Mouse (Mus musculus) spleen, postnatal 10 days (tissue): ENCODE results near the gene Erfe.

ENCODE experiments used
- DNase-seq, 2 experiments: peaks; one replicate each; pipeline ENCODE4 v3.0.0; 2021 to 2022; ENCODE audit warnings: low spot score in 2 of 2

Gene Erfe

DNA sequence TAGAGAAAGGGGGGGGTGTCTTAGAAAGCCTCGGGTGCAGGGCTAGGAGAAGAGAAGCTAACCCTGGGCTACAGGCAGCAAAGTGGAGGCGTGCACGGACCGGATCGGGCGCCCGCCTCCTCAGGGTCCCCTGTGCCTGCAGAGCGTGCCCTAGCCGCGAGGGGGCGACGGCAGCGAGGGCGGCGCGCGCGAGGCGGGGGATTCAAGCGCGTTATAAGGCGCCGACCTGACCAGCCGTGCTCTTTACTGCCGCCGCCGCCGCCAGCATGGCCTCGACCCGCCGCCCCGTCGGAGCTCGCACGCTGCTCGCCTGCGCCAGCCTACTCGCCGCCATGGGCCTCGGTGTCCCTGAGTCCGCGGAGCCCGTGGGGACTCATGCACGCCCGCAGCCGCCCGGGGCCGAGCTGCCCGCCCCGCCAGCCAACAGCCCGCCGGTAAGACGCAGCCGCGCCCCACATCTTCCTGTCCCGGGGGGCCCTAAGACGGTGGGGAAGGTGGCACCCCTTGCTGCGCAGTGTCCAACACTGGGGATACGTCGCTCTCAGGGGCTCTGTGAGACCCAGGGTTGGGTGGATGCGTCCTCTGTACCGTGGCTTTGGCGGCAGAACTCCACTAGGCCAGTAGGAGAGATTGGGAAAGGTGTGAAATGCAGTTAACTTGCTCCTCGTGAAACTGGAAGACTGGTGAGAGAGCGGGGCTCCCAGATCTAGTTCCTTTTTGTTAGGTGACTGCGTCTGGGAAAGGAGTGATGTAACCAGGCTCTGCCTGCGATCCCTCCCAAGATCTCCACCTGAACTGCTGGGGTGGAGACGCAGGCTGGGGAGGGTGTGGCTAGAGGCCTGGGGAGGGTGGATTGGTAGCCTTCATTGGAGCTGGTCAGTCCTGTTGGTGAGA lies at the start of gene Erfe:
Gene Erfe, plus strand, starts transcription at position 216 of the 894 bp plus-strand sequence.
- DNase-seq, result peak; percentile 89 to 90

DNA sequence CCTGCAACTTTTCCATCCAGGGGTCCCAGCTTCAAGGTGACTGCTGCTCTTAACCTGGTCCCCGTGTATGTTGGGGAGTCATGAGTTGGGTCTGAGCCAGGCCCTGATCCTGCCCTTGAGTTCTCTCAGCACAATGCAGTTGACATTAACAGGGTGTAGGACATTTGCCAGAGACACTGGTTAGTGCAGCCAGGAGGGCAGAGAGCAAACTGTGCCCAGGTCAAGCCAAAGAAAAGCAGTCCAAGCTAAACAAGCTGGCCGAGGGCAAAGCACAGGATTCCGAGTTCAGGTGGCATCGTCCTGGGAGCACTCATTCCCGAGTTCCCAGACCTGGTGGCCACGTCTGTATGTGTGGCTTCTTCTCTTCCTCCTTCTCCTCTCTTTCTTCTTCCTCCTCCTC lies 48.6 kb upstream of the Erfe start:
- DNase-seq, result no peak

DNA sequence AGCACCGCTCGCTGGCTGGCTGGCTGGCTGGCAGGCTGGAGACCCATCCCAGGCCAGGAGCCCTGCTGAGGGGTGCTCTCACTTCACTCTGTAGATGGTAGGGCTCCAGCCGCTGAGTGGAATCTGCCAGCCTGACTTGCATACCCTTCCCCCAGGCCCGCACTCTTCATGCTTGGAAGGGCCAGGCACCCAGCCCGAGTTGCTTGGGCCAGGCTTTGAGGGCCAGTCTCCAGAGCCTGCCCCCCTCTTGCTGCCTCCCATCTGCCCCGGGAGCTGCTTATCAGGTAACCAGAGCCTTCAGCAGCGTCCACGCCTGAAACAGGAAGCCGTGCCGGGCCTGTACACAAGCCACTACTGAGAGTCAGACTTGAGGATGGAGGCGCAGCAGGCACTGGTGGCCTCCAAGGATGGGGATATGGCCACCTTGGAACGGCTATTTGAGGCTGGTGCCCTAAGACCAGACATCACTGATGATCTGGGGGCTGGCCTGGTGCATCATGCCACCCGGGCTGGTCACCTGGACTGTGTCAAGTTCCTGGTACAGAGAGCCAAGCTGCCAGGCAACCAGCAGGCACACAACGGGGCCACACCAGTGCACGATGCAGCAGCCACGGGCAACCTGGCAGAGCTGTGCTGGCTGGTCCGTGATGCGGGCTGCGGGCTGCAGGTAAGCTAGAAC lies 44.3 kb upstream of the Erfe start, which contains the start of gene Espnl:
Gene Espnl, plus strand, starts transcription at position 316 of the 679 bp plus-strand sequence.
- peak in 1 of 2 experiments; percentile 43 for DNase-seq

DNA sequence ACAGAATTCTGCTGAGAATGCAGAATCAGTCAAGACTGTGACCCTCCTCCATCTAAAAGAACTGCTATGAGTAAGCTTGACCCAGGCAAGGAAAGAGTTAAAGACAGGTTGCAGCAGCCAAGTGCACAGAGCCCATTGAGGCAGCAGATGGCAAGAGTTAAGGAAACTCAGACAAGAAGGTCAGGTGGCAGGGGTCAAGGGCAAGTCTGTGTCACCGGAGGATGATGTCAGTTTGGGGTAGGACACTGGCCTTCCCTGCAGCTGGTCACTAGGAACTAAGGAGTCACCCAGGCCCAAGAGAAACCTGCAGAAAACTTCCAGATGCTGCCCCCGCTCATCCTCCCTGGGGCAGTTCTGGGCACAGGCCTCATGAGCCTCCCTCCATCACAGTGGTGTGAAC lies 41.6 kb upstream of the Erfe start:
- no peak for DNase-seq

DNA sequence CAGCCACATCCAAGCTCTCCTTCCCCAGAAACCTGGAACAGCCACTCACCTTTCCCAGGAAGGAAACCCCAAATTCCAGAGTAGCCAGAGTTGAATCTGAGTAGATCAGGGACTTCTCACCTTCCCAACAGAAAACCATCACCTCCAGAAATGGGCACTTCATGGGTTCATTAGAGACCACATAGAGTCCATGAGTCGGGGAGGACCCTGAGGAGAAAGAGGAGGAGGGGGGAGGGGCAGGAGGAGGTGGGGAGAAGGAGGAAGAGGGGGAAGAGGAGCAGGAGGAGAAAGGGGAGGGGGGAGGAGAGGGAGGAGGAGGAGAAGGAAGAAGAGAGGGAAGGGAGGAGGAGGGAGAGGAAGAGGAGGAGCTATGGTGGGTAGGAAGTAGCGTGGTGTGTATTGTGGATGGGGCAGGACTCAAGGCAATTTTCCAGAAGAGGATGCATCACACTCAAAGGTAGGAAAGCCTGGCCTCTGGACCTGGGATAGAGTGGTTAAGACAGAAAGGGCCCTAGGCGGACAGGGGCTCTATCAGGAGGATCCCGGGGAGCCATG lies 40.7 kb upstream of the Erfe start:
- no peak for DNase-seq

DNA sequence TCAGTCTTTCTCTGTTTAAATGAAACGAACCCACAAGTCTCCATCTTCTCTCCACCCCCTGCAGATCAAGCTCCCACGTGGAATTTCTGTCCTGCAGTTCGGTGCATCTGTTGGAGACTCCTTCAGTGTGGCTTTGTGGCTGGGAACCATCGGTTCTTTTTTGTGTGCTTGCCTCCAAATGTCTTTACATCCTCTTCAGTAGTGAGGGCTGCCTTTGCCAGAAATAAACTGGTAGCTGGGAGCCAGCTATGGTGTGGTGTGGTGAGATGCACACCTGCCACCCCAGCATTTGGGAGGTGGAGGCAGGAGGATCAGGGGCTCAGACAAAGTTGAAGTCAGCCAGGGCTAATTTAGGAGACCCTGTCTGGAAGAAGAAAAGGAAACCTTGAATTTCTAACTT lies 34.1 kb upstream of the Erfe start:
- DNase-seq, result no peak

DNA sequence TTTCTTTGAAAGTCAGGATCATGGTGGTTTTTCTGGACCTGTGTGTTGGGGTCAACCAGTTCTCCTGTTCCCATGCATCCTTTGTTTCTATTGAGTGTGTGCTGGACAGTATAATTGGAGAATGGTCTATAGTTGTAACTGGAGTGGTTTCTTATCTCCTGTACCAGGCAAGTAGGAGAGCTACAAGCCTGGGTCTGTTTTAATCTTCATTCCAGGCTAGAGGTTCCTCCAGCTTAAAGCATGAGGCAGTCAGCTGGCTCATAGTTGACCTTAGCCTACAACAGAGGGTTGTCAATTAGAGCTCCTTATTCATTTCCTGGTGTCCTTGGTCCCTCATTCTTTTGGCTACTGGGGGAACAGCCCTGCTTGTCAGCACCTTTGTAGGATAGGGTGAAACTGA lies 32.6 kb upstream of the Erfe start:
- DNase-seq, result no peak

DNA sequence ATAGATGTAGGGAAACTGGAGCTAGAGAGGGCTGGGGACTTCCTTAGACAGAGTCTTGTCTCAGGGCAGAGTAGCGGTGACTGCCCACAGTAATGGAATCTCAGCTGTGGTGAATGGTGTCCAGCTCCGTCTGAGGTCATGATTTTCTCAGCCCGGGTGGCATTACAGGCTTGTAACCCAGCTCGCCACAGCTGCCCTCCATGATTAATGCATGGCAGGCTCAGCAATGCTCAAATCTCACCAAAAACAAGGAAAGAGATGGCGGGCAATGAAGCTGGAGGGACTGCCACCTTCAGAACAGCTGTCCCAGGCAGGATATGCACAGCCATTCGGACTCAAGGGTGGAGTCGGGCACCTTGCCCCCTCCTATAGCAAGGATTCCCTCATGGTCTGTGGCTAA lies 28.9 kb upstream of the Erfe start:
- DNase-seq, result no peak

DNA sequence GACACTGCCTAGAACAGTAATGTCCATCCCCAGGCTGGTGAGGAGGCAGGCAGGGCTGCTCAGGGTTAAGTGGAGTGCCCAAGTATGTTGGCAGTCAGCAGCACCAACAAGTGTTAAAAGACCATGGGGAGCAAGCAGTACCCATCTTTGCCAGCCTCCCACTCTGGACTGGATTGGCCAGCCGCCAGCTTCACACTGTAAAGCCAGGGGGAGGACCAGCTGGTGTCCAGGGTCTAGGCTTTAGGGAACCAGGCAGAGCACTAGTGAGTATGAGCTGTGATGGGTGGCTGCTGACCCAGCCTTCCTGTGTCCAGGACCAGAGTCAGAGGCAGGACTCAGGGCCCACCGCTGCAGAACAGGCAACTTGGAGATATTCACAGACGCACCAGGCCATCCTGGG lies 22.2 kb upstream of the Erfe start:
- DNase-seq, result no peak

DNA sequence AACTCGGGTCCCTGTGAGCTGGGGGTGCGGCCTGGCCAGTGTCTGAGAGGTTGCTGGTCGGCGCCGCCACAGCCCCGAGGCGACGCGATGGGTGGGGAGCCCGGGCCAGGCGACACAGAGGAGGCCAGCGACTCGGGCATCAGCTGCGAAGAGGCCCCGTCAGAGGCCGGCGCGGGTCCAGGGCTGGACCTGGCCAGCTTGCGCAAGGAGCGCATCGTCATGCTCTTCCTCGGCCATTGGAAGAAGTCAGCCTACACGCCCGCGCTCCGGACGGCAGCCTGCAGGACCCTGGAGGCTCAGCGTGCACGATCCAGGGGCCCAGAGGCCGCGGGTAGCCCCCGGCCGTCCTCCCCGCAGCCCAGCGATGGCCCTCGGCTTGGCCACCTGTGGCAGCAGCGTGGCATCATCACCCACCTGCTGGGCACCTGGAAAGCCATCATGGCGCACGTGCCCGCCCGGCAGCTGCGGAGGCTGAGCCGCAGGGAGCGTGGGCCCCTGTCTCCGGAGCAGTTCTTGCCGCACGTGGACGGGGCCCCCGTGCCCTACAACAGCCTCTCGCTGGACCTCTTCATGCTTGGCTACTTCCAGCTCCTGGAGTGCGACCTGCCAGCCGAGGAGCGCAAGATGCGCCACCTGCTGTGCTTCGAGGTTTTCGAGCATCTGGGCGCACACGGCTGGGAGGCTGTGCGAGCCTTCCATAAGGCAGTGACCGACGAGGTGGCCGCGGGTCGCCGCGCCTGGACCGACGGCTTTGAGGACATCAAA lies 21.1 kb upstream of the Erfe start:
- no peak for DNase-seq

DNA sequence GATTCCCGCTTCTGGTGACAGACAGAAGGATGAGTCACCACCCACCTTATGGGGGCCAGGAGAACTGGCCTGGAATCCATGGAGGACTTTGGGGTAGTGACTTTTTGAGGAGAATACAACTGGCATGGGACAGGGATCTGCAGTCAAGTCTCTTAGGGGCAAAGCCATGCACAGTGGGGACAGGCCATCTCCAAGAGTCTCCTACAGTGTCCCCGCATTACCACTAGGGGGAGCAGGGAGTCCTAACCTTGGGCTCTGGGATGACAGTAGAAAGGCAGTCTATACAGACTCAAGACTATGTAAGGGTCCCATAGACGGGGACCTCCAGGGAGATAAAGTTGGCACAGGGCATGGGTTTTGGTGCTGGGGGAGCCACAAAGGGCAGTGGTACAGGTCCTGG lies 19.3 kb upstream of the Erfe start:
- peak; percentile 50 to 74 for DNase-seq

DNA sequence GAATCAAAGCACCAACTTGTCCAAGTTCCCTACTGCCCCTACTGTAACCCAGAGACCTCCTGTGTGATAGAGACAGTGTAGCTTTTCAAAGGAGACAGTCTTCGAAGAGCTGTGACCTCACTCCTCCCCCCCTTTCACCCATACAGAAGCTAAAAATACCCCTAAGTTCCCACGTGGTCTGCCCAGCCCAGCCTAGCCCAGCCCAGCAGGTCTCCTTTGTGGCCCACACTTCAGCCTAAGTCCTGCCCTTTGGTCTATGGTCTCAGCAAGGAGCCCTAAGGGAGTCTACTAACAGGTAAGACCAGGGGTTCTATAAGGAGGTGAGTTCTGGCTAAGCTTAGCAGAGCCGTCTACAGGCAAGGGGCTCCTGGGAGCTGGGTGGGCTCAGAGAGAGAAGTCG lies 15.4 kb upstream of the Erfe start, which contains the start of gene Klhl30:
Gene Klhl30, plus strand, starts transcription at position 176 of the 400 bp plus-strand sequence.
- DNase-seq, result no peak

DNA sequence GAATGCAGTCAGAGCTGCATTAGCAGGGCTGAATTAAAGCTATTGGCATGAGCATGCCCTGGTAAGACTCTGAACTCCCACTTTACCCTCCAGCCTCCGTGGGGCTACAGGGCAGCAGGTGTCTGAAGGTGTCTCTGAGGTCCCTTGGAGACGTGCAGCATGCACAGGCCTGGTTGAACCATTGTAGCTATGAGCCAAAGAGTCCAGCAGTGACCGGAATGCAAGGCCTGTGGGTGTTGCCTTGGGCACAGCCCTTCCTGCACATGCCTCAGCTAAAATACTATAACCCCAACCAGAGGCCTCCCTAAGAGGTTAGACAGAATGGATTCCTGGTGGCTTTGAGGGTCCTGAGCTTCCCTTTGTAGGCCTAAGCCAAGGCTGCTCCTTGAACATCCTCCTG lies 15.0 kb upstream of the Erfe start:
- DNase-seq, result no peak

DNA sequence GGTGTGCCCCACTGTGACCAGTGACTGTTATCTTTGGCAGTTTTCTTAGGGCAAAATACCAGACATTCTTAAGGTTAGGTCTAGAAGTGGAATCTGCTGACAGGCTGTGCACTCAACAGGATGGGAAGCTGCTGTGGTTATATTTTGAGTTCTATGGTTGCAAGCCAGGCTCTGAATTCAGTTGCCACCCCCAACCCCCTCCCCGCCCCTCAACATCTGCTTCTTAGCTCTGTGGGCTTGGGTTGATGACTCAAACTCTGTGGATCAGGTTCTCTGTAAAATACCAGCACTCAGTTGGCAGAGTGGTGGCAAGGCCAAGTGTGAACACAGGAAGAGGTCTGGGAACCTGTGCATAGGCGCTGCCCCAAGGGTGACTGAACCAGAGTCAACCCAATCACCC lies 14.0 kb upstream of the Erfe start:
- no peak for DNase-seq

DNA sequence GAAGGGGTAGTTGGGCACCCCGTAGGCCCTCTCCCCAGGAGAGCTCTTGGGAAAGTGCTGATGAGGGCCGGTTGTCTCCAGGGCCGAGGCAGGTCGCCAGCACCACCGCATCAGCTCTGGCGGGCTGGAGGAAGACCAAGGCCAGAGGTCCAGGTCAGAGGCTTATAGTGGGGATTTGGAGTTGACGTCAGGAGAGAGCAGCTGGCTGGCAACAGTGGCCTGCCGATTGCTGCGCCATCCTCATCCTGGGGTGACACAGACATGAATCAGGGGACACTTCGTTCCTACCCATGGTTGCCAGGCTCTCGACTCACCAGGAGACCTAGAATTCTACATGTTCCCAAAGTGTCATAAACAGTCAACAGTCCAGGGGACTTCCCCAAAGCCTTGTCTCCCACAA lies 10.1 kb upstream of the Erfe start:
- DNase-seq, result no peak

DNA sequence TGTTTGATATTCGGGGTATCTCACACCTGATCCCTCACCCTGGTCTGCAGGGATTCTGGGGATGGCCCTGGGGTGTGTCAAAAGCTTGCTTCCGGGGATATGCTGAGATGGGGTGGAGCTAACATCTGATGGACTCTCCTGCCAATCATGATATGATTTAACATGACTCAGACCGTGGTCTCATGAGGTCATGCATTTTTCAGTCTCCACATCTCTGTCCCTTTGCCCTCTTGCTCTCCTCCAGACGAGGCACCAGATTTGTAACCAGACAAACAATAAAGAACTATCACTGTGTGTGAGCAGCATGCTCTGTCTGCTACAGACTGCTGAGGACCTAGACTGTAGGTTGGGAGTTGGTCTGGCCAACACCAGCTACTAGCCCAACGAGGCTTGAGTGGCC lies 4.1 kb upstream of the Erfe start:
- no peak for DNase-seq

DNA sequence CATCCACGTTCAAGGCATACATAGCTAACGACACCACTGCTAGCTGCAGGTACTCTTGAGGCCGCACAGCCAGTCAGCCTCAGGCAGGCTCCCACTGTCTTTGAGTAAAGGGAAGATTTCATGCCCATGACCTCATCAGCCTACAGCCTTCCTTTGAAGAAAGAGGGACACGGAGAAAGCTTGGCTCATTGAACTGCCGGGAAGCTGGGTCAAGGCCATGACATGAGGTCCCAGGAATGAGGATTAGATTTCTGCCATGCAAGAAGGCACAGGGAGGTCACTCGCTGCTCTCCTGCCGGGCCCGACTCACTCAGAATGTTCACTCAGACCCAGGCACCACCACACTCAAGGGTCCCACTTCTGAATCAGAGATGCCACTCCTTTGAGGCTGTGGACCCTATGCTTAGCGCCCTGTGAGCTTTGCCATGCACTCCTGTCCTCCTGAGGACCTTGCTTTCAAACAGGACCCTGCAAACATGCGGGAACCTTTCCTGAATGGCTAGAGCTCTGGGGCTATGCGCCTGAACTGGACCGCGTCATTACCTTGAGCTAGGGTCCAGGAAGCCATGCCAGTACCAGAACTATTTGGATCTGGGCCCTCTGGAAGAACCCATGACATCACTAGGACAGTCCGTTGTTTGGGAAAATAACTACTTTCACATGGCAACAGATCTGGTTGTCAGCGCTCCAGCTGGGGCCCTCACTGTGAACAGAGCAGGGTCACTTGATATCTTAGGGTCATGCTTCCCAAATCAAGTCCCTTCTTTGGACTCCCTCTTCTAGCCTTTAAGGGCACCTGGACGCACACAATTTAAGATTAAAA lies 1.2 kb upstream of the Erfe start:
- DNase-seq, result no peak

DNA sequence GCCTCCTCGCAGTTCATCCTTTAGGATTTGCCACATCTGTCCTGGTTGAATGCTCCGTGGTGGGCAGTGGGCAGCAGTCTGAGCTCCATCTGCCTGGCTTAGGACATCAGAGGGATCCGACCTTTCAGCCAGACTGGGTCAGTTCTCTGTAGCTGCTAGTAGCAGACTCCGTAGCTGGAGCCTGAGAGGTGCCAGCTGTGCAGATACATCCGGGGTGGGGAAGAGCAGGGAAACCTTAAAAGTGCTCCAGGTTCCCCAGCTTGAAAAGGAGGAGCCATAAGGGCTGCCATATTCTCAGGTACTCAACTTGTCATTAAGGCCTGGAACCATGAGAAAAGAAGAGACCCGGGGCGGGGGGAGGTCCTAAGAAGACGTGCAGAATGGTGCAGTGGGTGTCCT lies 415 bp upstream of the Erfe start:
- DNase-seq, result no peak

DNA sequence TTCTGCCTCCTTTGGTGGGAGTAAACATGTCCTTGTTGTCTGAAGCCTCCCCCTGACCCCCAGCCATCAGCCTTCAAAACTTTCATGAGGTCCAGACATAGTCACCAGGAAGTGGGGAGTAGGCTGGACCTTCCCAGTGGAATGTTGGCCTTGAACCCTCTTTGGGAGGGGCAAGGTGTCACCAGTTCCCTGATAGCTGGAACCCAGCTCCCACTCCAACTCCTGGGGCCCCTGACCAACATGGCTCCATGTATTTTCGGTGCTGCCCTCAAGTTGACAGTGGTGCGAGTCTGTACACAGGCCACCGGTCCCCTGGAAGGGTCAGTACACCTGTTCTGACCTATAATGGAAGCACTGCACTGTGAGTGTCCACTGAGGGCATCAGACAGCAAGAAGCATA lies 1.1 kb downstream of the Erfe start:
- DNase-seq, result no peak

DNA sequence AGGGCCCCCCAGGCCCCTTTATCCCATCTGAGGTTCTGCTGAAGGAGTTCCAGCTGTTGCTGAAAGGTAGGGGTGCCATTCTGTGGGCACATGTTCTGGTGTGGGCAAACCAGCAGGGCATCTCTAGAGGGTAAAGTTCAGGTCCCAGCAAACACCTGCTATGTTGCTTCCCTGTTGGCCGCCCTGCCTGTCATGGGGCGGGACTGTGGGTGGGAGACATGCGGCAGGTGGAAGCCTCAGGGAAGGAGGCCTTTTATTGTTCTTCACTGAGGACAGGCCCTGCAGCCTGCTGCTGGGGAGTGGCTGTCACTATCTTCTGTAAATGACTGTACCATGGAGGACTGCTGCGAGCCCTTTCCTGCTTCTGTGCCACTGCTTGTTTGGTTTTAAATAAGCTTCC lies 3.2 kb downstream of the Erfe start:
- DNase-seq, result no peak

DNA sequence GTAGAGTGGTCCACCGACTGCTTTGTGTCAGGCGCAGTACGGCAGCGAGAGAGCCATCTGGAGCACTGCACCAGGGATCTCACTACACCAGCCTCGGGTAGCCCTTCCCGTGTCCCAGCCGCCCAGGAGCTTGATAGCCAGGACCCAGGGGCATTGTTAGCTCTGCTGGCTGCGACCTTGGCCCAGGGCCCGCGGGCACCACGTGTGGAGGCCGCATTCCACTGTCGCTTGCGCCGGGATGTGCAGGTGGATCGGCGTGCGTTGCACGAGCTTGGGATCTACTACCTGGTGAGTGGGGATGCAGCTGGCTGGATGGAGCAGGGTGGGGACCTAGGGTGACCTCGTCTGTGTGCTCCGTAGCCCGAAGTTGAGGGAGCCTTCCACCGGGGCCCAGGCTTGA lies 3.8 kb downstream of the Erfe start:
- DNase-seq, result no peak
